Mouse (Mus musculus) spleen, adult 18-20 months (tissue): ENCODE results near the gene Fyttd1.
"Not testable (repeated sequence)": the region's sequence is repeated elsewhere in the genome, so short reads cannot be mapped to it uniquely, and the experiment has no call there.

ENCODE experiments used
- DNase-seq, 2 experiments: peaks; one replicate each; pipeline ENCODE4 v3.0.0; 2022; ENCODE audit warnings: mixed read lengths in 2 of 2

The Fyttd1 gene

DNA sequence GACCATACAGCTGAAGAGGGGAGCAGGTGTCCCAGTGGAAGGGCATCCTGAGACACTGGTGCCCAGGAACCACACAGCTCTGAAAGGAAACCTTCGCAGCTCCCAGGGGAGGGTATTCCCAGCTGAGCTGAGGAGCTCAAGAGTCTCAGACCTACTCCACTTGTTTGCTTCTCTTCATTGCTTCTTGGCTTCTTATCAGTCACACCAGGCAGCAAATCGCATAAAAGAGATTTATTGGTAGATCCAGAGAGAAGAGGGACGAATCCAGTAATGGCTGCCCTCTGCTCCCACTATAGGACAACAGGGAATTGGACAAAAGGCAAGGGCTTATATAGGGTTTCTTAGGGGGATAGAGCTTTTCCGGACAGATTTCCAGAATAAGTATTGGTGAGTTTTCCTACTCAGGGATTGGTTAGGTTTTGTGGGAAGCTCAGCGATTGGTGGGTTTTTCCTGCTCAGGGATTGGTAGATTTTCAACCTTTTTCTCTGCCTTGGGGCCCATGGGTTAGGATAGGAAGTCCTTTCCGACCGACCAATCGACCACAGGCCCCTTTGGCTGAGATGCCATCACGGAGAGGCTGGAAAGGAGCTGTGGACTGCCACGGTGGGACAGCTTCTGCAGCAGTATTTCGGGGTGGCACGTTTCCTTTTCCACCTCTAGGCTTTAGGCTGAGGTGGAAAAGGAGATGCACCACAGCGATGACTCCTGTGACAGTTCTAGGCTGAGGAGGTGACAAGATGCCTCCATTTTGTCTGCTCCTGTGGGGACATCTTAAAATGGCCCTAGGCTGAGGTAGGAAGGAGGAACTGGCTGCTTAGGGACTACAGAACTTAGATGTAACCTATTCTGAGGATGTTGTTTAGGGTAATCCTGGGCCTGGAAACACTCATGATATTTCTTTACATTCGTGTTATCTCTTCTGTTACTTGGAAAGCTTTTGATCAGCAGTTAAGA lies 1.9 kb downstream of the Fyttd1 start:
- no peak for DNase-seq

DNA sequence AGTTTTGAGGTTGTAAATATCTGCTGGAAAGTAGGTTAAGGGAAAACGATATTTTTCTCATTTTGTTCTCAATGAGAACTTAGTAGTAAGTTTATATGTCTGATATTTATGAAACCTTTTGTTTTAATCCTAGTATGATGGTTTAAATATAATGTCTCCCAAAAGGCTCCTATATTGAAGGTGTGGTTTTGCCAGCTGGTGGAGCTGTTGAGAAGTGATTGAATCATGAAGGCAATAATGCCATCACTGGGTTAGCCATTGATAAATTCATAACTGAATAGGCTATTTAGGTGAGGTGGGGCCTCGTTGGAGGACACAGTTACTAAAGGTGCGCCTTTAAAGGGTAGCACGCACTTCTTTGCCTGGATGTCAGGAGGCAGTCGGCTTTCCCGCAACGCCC lies 4.2 kb downstream of the Fyttd1 start:
- no peak for DNase-seq

DNA sequence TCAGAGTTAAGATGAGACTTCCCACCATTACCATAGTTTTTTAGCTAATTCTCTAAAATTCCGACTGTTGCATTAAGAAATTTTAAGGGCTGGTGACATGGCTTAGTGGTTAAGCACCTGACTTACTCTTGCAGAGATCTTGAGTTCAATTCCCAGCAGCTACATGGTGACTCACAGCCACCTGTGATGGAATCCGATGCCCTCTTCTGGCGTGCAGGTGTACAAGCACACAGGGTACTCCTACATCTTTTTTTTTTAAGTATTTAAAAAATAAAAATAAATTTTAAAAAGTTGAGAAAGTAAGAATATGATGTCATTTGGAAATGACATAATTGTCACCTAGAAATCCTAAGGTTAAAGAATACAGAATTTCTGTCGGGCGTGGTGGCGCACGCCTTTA lies 10.7 kb downstream of the Fyttd1 start:
- no peak for DNase-seq

DNA sequence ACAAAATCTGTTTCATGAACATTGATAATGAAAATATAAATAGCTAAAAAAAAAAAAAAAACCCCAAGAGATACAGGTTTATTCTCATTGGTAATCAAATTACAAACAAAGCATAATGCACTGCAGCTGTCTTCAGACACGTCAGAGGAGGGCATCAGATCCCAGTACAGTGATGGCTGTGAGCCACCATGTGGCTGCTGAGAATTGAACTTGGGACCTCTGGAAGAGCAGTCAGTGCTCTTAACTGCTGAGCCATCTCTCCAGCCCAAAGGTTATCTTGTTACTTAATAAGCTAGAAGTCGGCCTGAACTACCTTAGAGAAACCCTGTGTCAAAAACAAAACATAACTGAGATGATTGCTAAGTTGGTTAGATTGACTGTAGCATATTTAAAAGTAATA lies 12.6 kb downstream of the Fyttd1 start:
- no peak for DNase-seq

DNA sequence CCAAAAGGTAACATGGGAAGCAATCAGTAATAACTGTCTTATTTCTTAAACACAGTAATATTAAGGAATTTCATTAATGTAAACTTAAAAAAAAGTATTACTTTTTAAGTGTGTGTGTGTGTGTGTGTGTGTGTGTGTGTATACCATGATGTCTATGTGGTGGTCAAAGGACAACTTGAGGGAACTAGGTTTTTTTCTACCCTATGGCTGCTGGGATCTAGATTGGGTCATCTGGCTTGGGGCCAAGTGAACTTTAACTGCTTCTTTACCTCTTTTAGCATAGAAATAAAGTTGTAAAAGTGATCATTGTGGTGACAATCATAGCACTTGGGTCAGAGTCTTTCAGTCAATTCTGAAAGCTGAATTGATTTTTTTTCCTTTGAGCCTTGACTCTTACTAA lies 18.8 kb downstream of the Fyttd1 start:
- no peak for DNase-seq

DNA sequence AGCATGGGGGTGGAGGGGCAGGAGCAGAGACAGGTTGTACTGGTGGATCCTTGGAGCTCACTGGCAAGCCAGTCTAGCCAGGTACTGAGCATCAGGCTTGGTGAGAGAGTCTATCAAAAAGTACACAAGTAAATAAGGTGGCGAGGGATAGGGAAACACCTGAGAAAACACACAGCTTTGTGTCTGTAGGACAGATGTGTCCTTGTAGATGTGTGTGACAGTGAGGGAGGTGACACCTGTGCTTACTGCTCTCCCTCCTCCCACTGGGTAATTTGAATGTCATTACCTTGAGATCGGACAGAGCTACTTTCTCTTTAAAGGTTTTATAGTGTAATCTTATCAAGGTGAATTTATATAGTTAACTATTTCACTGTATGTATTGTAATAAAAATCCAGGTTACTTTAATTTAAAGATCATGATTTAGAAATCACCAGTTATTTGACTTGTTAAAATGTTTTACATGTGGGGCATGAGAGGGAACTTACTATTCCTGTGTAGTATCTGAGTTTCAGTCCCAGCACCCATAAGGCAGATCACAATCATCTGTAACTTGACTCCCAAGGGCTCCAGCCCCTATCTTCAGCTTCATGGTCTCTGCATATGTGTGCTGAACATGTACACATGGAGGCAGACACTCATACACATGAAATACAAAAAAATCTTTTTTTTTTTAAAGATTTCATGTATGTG lies 24.2 kb downstream of the Fyttd1 start:
- no peak for DNase-seq

DNA sequence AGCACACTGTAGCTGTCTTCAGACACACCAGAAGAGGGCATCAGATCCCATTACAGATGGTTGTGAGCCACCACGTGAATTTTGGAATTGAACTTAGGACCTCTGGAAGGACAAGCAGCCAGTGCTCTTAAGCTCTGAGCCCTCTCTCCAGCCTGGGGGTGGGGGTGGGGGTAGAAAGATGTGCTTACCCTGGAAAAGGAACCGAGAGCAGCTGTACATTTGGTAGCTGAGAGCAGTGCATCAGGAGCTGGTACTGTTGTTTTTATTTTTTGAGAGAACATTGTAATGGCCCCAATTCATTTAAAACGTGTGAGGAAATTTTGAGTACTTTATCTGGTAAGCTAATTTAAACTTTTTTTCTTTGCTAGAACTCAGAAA lies 24.7 kb downstream of the Fyttd1 start:
- no peak for DNase-seq

DNA sequence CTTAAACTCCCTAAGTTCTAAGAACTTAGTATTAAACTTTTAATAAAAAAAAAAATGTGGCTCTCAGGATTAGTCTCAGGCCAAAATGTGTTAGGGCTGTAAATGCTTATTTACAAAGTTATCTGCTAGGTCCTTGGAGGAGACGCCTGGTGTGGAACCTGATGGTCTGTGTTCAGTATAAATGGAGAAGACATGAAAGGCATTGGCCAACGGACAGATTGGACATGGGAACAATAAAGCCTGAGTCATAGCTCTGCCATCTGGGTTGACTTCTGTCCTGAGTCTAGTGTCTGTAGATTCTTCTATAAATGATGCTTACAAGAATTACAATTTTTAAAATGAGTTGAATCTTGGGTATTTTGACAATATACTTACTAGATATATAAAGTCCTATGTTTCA lies 28.9 kb downstream of the Fyttd1 start:
- DNase-seq = no peak

DNA sequence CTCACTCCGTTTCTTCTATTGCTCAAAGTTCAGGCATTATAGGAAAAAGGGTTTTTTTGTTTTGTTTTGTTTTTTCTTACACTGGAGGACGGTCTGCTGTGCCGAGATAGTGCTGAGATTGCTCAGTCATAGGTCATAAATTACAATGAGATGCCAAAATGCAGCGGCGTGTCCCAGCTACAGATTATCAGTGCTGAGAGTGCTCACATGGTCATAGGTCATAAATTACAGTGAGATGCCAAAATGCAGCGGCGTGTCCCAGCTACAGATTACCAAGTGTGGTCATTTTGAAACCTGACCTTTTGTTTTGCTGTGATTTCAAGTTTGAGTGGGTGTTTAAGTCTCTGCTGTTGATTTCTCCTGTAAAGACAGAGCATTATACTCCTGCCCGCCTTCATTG lies 29.4 kb downstream of the Fyttd1 start:
- DNase-seq = no peak

DNA sequence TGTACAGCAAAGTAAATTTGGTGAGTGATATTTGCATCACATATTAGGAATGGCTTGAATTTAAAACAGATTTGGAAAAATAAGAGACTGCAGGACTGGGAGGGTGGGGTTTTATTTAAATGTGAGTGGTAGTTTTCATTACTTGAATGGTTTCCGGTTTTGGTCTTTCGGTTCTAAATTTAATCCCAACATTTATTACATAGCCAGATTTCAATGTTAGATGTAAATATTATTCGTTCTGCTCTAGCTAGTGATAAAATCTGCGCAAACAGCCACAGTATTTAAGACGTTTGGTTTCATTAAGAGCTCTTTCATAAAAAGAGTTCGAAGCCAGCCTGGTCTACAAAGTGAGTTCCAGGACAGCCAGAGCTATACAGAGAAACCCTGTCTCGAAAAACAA lies 35.9 kb downstream of the Fyttd1 start:
- DNase-seq = no peak

DNA sequence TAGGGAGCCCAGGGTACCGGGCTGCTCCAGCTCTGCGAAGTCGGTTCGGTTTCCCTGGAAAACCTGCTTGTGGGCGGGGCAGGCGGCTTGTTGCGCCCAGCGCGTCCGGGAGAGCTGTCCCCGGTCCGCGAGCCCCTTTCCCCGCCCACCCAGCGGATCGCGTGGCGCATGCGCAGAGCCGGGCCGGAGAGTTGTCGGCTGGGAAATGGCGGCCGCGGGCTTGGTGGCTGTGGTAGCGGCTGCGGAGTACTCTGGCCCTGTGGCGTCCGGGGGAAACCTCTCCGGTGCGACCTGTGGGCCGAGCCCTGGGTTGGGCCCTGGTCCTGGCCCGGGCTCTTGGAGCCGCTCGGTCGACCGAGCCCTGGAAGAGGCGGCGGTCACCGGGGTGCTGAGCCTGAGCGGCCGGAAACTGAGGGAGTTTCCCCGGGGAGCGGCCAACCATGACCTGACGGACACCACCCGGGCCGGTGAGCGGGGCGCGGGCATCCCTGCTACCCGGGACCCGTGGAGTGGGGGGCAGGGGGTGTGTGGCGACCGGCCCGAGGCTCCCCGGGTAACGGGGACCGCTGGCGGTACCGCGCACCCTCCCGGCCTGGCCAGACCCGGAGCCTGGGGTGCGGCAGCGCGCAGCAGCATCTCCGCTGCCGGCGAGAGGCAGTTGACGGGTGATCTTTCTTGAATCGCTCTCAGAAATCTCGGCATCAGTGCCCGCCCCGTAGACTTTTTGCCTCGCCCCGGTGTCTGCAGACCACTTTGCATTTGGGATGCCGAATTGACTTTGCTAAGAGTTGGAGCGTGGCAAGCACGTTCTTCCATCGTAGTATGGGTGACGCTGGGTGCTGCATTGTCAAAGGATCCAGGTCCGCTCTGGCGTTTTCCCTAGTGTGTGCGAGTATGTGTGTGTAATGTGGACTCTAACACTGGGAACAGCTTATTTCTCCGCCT lies 36.9 kb downstream of the Fyttd1 start, which contains the start of gene Lrch3:
TSS of gene Lrch3 (plus strand) at position 164 of the 945 bp plus-strand sequence.
- DNase-seq = peak; percentile 87 to 93

DNA sequence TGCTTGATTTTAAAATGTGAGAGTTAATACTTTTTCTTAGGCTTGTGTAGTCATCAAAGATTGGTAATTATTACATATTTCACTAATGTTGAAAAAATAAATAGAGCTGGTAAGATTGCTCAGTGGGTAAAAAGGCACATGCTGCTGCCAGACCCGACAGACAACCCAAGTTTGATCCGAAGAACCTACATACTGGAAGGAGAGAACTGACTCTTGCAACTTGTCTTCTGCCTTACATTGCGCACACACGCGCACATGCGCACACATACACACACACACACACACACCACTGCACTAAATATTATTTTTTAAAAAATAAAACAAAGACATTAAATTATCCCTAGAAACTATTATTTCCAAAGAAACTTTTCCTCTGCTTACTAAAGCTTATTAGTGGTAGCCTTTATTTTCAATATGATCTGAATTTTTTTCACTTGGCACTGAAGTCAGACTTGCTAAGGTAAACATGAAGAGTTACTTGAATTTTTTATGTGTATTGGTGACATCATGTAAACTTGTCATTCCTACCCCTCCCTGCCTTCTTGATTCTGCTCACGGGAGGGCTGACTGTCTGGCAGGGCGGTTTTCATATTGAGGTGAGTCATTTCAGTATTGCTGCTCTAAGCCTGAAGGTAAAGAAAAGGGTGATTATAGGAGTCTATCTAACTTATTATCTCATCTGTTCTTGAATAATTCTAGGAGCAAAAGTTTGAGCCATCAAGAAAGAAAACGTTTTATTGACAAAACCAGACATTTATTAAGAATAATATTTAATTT lies 38.2 kb downstream of the Fyttd1 start:
- DNase-seq = no peak

DNA sequence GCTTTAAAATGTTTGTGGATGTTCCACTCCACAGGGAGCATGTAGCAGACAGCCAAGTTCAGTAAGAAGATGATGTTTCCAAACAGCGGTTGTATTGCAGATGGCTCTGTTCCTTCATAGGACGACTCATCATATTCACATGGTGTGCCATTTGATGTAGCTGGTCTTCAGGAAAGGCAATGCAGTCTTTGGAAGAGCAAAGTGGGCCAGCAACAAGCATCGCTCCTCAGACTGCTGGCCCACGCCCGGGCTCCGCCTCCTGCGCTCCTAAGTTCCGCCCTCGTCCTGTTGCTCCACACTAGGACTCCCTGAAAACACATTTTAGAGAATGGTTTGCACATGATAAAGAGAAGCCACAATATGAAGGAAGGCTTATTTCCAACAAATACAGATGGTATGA lies 49.3 kb downstream of the Fyttd1 start:
- not testable (repeated sequence) for DNase-seq

DNA sequence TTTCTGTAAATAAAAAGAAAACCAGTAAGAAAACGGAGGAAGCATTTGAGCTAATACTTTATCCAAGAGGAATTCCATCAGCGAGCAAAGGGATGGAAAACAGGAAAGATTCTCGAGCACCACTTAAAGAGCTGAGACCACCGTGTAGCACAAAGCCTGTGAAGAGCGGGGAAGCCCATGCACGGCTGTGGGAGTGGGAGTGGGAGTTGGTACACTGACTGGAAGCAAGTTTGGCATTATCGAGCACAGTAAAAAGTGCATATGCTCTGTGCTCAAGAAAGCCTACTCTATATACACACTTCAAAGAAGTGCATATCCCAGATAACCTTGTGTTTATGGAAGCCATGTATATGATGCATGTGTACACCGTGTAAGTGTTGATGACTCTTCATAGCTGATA lies 49.7 kb downstream of the Fyttd1 start:
- no peak for DNase-seq

DNA sequence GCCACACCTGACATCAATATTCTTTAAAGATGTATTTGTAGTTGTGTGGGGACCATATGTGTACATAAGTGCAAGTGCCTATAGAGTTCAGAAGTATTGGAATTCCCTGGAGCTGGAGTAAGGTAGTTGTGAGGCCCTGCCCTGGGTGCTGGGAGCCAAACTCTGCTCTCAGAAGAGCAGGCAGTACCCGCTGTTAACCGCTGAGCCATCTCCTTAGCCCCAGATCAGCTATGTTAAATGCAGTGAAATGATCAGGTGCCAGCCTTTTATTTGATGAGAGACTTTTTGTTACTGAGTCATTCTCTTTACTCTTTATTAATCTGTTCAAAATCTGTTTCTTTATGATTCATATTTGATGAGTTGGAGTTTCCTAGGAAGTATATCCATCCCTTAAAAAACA lies 52.6 kb downstream of the Fyttd1 start:
- DNase-seq = no peak

DNA sequence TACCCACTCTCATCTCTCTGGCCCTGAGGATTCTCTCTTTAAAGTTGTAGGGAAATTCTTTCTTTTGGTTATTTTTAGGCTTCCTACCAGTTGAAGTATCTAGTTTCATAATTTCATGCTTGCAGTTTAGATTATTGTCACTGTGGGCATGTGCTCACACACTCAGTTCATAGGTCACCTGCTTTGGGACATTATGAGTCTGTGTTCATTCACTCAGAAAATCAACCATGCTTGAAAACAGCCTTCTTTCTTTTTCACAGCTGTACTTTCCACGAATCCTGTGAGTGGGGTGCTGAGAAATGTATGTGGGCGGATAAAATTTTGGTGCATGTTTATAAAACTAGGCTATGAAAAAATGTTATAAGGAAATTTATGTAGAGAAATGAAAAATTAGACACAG lies 57.2 kb downstream of the Fyttd1 start:
- no peak for DNase-seq

DNA sequence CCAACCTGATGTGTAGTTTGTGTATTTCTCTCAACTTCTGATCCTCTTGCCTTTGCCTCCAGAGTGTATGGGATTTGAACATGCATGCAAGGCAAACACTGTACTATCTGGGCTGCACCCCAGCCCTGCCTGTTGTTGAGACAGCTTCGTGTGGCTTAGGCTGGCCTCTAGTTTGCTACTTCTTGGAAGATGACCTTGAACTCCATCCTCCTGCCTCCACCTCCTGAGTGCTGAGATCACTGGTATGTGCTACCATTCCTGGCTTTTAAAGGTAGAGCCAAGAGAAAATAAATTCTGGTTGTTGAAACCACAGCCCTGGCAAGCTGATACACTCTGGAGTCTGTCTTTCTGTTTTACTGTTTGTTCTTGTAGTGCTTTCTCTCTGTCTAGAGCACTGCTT lies 57.8 kb downstream of the Fyttd1 start:
- no peak for DNase-seq

DNA sequence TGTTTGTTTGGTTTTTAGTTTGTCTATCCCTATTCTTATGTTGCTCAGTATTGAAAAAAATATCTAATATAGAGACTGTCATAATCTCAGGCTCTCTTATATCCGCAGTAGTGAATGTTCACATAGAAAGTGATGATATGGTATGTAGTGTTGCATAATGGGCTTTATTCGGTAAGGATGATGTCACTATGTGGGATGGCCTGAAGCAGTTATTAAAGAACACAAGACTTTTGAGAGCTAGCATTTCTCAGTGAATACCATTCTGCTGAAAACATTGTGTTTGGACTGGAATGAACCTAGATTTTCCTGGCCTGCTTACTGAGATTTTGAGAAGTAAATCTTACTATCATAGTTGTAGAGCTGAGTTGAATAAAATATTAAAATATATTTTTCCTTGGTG lies 60.1 kb downstream of the Fyttd1 start:
- DNase-seq = no peak

DNA sequence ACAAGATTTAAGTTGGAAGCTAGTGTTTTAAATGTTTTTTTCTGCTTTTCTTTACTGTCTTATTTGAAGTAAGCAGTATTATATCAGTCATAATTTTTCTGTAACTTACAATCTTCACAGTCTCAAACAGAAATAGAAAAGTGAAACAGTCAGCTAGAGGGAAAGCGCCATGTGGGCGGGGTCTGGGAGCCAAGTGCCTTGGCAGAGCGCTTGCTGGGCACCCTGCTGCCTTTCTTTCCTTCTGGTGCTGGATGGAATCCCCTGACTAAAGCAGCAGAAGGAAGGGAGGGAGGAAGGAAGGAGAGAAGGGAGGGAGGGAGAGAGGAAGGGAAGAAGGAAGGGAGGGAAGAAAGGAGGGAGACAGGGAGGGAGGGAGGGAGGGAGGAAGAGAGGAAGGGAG lies 62.0 kb downstream of the Fyttd1 start:
- not testable (repeated sequence) for DNase-seq

DNA sequence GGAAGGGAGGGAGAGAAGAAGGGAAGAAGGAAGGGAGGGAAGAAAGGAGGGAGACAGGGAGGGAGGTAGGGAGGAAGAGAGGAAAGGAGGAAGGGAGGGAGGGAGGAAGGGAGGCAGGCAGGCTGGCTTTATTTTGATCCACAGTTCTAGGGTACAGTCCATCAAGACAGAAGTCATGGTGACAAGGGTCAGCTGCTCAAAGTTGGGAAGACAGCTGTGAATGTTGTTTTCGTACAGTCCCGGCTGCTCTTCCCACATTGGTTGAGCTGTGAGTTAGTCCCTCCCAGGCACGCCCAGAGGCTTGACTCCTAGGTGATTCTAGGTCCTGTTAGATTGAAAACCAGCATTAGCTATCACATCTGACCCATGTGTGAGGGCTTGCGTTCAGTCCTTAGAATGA lies 62.4 kb downstream of the Fyttd1 start:
- DNase-seq = not testable (repeated sequence)

DNA sequence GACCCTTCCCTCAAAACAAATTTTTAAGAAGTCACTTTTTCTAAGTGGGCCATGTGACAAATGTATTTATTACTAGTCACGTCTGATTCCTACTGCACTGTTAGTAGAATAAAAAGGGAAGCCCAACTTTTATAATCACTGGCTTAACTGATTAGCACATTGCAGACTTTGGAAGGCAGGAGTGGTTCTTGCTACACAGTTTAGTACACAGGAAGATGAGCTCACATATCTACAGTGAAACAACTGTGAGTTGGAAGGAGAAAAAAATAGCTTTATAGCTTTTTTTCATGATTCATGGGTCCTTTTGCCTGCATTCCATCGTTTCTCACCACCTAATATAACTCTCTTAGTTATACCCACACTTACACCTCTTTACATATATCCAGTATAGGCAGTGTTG lies 63.9 kb downstream of the Fyttd1 start:
- DNase-seq = not testable (repeated sequence)

DNA sequence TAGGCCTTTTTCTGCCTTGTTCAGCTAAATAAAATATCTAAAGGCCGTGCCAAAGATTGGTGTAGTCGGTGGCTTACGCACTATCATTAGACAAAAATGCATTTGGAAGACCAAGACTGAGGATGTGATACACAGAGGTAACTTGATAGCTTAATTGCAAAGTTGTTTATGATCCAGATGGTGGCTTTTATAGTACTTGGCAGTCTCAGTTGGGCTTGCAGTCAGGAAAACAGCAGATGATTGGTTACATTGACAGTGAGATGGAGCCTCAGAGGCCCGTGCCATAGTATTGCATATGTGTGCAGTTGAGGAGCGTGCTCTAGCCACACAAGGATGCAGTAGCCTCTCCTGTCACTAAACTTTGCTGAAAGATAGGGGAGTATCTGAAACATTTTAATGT lies 65.4 kb downstream of the Fyttd1 start:
- DNase-seq = no peak
